Mouse (Mus musculus): Measurements from ENCODE around the gene Lyrm9.

- TF ChIP-seq POLR2A (IDR thresholded peaks at IDR 0.05; ENCODE audit: control insufficient read depth in 1 of 2, insufficient read depth in 1 of 2, low read depth in 1 of 2, low read length in 2 of 2, poor library complexity in 1 of 2): no peak
- TF ChIP-seq CTCF (IDR thresholded peaks at IDR 0.05 in 2 of 3, conservative IDR thresholded peaks at IDR 0.05 in 1 of 3; ENCODE audit: control insufficient read depth in 1 of 3, insufficient read depth in 1 of 3, low read depth in 2 of 3, low read length in 3 of 3, poor library complexity in 1 of 3, severe bottlenecking in 1 of 3): peak in 2 of 3 experiments; percentile 29 to 34; a peak in 4 of 6 replicates
- no peak for TF ChIP-seq GABPA (IDR thresholded peaks at IDR 0.05; ENCODE audit: low read depth, low read length)
- no peak for TF ChIP-seq MAX (IDR thresholded peaks at IDR 0.05; ENCODE audit: low read length)
- no peak for TF ChIP-seq EP300 (IDR thresholded peaks at IDR 0.05; ENCODE audit: low read depth in 1 of 2, low read length in 2 of 2)
- TF ChIP-seq ZKSCAN1 (IDR thresholded peaks at IDR 0.05; ENCODE audit: low read depth, low read length): no peak
- TF ChIP-seq BHLHE40 (IDR thresholded peaks at IDR 0.05; ENCODE audit: borderline replicate concordance, low read depth, low read length): no peak
These were observed 20.7 kb upstream of the Lyrm9 start for GRCm38 (mm10) chr11:78805691-78806137.
